Mouse (Mus musculus): ENCODE results near the gene Samd14.

Gene Samd14

DNA sequence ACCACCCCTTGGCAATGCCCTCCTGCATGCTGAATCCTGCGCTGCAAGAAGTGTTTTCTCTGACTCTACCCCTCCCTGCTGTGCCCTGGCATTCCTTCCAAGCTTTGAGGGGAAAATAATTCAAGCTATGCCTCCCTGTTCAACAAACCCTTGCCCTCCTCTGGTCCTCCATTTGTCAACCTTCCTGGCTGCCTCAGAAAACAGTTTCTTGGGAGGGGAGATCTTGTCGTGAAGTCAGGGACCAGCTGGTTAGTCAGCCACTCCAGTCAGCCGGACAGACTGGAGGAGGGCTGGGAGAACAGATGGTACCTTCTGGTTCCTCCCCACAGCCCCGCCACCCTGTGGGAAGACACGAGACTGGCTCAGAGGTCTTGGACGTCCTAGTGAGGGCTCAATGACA is 27.6 kb downstream of the Samd14 start:
- DNase-seq (ENCODE audit: low spot score) = no peak

DNA sequence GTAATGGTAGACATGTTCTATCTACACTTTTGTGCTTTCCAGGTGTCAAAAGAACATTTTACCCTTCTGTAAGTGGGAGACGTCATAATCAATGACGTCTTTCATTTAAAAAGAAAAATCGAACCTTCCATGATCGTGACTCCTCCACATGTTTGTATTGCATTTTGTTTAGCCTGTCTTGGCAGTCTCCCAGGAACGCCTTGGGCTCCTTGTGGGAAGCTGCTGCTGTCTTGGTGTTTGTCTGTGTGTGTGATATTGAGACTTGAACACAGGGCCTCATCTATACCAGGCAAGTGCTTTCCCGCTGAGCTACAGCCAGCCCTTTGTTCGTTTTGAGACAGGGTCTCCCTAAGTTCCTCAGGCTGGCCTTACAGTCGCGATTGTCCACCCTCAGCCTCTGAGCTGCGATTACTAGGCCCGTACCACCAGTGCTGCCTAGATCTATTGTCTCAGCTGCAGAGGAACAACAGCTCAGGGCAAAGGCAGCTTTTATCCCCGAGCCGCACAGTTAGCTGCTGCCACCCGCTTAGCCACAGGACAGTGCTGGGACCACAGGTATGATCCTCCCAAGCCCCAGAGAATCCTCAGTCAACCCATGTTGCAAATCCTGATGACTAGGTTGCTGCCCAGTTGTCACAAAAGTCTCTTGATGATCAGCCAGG is 28.6 kb downstream of the Samd14 start:
- no peak for DNase-seq (ENCODE audit: low spot score)

DNA sequence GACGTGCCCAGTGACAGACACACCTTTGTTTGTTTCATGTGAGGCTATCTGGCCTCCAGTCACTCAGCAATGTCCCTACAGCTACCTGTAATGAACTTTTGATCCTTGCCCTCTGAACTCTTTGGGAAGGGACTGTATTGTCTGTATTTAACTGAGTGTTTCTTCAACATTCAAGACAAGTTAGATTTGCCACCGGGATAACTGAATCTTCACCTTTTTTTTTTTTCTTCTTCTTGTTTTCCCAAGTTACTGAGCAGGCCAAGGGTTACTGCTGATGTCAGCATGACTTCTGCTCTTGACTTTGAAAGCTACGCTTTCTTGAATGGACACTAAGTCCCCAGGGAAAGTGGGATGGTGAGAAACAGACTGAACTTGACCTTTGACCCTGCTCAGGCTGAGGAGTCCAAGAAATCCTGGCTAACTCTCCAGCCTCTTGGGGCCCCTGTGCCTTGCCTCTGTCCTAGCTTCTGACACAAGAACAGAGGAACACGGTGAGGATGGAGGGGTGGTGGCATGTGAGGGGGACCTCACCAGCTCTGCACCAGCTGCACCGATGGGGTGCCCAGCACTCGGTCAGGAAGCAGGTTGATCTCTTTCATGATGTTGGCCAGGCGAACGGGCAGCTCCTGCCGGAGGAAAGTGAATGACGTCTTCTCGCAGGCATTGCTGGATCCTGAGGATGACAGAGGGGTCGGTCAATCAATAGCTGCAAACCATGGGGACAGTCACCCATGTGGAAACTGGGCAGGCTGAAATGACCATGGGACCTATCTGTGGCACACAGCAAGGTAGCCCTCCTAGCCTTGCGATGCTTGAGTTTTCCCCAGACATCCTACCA is 29.4 kb downstream of the Samd14 start:
- DNase-seq (ENCODE audit: low spot score) = no peak

DNA sequence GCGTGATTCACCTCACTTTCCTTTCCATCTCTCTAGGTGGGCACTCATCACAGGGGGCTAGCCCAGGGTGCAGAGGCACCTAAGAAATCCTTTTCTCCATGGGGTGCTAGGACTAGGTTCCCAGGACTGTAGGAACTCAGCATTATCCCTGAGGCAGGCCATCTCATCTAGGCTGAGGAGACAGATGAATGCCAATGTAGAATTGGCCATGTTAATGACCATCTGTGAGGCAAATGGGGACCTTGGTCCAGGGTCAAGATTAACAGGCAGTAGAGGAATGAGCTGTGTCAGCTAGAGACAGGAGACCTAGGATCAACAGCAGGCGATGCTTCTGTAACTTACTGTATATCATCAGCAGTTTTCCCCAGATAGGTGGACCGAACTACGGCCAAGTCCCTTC is 30.1 kb downstream of the Samd14 start:
- no peak for DNase-seq (ENCODE audit: low spot score)

DNA sequence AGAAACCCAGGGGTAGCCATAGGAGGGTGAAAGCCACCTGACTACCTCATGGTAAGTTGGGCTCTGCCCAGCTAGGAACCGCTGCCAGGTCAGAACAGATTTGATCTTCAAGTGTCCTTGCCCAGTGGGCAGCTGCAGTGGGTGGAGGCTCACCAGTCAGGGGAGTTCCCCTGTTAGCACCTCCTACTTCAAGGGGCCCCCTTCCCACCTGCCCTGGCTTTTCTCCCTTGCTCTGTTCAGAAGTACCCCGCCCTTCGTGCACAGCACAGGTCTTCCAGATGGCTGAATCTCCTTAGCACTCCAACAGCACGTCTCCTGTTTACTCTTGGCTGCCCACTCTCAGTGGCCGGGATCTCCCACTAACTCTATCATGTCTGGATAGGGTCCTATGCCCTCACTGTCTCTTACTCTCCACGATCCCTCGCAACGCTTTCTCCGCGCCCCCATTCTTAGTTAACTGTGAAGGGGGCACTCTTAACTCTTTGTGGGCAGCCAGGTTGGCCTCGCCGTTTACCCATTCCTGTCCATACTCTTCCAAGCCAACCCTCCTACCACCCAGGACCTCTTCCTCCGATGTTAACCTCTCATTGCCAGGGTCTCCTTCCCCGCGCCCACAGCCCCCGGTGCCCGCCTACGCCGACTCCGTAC is 30.9 kb downstream of the Samd14 start:
- DNase-seq (ENCODE audit: low spot score) = peak; percentile 69

DNA sequence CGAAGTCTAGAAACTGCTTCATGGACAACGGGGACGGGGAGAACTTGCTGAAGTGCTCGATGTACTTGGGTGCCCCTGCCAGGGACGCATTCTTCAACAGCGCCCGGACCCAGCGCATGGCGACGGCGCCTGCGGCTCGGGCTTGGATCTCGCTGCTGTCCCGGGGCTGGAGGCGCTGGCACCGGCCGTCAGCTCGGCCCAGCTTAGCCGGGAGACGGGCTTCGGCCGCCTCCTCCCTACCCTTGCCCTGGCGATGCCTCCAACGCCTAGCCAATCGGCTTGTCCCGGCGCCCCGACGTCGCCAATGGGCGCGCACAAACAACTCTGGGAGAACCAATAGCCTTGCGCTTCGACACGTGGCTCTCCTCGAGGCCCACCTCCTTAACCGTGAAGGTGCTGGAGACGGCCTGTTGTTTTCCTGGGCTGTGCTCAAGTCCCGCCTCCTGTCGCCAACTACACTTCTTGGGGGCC is 31.5 kb downstream of the Samd14 start, which contains the start of gene Pdk2:
Gene Pdk2, minus strand, starts transcription at position 216 of the 471 bp plus-strand sequence.
- DNase-seq (ENCODE audit: low spot score) = peak; percentile 97

DNA sequence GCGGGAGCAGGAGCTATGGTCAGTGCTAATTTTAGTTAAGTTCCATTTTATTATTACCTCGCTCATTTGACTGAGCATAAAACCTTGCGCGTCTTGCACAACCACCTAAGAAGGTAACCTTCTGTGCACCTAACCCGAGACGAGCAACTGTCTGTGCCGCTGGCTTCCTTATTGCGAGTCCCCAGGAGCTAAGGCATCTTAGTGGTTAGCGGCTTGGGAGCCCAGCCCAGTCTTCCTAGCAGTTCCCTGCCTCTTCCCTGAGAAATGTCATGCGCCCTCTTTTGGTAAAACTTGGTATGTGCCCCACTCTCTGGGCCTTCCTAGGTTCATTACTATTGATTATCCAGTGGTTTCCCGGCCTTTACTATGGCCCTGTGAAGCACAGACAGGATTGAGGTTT is 32.4 kb downstream of the Samd14 start:
- DNase-seq (ENCODE audit: low spot score) = peak; percentile 66

DNA sequence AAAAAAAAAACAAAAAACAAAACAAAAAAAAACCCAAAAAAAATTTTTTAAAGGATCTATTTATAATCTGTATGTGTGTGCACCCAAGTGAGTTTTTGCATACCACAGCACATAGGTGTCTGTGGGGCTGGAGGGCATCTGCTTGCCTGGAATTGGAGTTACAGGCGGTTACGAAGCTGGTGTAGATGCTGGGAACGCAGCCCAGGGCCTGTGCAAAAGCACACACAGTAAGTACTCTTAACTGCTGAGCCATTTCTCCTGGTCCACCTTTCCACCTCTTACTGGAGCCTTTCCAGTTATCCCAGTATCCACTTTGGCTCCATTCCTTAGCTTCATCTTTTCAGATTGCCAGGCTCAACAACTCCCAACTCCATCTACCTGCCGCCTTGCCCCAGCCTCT is 33.4 kb downstream of the Samd14 start:
- DNase-seq (ENCODE audit: low spot score) = no peak

DNA sequence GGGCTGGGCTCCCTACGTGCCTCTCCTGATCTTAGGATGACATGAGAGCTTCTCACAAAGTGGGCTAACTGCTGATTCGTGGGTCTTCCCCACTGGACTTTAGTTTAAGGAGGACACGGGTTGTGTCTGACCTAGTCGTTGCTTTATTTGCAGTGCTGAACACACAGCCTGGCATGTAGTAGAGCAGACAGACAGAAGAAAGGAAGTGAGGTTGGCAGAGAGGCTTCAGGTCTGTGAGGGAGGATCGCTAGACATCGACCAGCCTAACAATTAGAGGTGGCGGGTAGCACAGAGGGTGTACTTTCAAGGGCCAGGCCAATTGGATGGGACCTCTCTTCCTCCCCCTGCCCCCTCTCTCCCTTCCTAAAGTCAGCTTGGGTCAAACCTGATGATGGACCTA is 33.9 kb downstream of the Samd14 start:
- no peak for DNase-seq (ENCODE audit: low spot score)

DNA sequence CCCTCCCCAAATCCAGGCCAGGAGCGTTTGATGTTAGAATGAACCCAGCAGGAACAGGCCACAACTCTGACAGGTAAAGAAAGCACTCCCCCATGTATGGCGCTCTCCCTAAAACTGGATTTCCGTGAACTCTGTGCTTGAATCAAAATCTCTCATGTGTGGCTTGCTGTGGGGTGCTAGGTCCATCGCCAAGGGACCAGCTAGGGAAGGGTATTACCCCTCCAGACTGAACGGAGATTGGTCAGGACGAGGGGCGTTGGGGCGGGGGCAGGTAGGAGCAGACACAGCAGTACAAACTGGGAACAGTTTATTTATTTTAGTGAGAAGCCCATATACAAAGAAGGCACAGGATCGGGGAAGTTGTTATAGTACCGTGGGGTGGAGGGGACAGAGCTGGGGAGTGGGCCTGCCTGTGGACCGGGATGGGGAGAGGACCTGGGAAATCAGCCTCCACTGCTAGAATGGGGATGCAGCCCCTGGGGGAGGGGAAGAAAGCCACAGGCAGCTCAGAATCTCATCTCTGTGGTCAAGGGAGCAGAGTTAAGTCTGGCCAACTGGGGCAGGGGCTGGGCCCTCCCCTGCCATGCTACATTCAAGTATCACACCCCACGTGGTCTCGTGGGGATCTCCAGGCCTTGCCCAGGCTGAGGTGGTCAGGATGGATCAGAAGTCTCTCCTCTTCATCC is 34.6 kb downstream of the Samd14 start:
- no peak for DNase-seq (ENCODE audit: low spot score)

DNA sequence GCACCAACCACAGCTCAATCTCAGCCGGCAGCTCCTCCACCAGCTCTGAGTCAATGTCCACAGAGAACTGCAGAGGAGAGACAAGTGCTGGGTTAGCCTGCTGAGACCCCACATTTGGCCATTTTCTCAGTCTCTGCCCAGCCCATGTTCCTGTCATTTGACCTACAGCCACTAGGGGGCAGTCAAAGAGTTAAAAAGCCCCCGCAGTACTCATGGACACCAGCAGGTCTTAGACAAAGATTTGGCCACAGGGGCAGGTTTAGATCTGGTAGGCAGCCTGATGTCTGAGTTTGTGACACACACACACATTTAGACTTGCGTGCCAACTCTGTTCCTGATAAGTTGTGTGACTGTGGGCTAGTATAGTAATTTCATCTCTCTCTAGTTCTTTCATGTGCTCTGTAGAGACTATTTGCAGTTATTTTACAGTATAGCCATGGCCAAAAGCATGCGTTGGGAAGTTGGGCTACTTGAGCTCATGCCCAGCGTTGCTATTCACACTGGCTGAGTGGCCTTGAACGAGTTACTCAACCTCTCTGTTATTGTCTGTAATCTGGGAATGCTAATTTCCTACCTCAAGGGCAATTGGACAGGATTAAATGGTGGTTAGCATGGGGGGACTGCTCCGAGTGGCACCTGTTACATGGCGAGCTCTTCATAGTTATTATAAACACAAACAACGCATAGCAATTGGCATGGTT is 37.5 kb downstream of the Samd14 start:
- DNase-seq (ENCODE audit: low spot score) = no peak

DNA sequence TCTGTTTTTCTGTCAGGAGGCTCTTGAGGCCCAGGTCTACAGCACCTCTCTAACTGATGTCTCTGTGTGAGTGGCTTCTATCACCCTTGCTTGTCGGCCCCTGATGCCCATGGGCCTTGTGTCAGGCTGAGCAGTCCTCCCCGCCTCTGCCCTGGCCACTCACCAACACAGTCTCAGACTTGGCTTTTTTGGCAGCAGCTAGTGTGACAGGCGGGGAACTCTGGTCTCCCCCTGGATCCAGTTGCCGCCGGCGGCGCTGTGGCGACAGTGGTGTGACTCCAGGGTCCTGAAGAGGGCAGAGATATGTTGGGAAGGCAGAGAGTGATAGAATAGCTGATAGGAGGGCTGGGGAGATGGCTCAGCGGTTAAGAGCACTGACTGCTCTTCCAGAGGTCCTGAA is 43.4 kb downstream of the Samd14 start:
- no peak for DNase-seq (ENCODE audit: low spot score)

DNA sequence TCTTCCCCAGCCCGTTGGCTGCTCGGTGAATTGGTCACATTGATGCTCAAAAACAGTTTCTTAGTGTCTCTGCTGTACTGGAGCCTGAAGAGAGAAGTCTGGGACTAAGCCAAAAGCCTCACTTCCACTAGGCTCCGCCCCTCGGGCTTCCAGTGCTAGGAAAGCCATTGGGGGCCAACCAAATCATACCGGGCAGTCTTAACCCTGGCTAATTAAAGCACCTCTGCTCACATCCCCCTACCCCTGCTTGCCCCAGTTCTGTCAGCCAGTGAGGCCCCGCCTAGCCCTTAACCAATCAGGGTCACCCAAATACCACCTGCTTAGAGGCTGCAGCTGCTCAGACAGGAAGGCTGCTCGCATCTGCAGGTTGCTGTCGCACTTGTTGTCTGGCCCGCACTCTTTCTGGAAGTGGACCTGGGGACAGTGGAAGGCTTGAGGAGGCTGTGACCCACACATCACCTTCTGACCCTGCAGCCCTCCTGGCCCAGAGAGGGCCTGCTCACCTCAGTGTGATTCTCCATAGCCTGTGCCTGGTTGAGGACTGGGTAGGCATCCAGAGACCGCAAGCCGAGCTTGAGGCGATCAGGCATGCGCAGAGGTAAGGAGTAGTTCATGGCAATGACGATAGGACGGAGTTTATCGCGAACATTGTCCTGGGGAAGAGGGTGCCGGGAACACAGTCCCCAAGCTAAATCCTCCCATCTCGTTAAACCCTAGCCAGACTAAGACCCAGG is 47.3 kb downstream of the Samd14 start:
- no peak for DNase-seq (ENCODE audit: low spot score)

DNA sequence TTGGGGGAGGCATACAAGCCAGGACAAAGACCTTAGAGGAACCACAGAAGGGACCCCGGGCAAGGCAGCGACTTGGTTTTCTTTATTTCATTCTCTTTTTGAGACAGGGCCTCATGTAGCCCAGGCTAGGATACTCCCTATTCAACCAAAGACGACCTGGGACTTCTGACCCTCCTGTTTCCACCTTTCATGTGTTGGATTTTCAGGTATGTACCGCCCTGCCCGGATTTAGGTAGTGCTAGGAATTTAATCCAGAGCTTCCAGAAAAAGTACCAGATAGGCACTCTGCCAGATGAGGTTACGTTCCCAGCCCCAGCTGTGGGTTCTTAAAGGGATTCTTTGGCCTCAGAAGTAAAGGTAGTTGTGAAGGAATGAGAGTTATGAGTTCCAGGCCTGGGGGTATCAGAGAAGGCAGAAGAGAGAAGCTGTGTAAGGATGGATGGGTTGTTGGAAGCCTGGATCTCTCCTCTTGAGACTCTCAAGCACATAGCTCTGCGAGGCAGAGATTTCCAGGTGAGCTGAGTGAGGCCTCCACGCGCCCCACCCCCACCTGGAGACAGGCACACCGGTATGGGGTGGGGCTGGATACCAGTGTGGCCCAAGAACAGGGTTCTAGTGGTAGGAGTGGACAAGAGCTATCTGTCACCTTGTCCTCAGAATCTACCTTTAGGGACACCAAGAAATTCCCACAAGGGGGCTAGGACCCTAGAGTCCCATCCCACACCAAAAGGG is 59.7 kb downstream of the Samd14 start:
- no peak for DNase-seq (ENCODE audit: low spot score)

DNA sequence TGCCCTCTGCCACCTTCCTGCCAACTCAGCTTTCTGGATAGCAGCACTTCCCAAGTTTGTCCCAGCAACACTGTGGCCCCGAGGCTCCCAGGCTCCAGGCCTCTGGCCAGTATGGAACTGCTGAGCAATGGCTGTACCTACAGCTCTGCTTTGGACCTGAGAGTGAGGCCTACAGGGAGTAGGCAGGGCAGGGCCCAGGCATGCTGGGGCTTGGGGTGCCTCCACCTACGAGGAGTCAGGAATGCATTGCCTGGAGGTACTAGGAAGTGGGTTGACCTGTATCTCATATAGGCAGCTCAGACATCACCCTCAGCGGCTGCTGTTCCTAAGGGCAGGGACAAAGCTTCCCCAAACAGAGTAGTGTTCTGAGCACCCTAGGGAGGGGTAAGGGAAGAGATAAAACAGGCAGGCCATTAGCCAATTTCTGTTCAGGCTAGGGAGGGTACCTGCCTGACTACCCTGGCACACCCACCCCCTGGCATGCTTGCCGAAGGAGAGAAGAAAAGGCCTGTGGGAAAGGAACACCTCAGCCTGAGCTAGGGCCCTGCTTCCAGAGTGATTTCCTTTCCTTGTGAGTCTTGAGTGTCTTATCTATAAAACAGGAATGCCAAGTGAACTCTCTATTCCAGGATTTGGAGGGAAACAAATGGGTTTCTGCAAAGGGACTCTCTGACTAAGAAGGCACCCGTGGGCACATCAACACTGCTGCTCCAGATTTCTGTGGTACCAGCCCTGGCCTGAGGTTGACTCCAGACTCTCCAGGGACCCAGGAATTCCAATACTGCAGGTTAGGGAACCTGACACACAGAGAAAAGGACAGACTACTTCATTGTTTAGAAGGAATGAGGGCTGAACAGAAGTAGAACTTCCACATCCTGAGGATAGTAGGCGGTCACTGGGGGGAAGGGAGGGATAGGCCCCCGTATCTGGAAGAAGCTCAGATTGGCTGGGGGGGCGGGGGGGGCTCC is 60.7 kb downstream of the Samd14 start:
- DNase-seq (ENCODE audit: low spot score) = no peak

DNA sequence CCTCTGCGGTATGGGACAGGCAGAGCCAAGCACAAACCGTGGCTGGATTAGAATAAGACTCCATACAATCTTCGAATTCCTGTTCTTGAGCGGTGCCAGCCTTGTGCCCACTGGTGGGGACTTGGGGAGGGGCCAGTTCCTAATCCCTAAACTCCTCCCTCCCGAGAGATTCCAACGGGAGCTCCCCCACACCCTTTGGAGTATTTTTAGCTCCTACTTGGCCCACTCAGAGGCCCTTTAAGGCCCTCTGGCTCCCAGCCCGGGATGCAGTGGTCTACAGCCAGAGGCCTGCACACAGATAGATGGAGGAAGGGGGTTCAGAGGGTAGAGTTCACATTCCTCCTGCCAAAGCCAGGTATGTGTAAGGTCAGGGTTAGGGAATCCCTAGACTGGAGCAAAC is 61.6 kb downstream of the Samd14 start:
- no peak for DNase-seq (ENCODE audit: low spot score)

DNA sequence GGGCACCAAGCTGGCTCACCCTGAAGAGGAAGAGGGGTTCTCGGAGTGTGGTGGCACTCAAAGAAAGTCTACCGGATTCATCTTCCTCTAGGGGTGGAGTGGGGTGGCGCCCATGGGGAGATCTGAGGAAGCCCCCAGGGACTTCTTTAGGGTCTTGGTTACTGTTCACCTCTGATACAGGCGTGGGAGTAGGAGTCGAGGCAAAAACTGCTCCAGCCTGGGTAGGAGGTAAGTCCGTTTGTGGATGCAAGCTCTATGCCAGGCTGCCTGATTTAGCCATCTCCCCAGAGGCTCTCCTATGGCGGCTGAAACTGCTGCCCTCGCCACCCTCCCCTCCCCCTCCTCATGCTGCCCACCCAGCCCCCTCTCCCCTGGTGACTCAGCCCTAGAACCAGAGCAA is 62.5 kb downstream of the Samd14 start:
- DNase-seq (ENCODE audit: low spot score) = no peak

DNA sequence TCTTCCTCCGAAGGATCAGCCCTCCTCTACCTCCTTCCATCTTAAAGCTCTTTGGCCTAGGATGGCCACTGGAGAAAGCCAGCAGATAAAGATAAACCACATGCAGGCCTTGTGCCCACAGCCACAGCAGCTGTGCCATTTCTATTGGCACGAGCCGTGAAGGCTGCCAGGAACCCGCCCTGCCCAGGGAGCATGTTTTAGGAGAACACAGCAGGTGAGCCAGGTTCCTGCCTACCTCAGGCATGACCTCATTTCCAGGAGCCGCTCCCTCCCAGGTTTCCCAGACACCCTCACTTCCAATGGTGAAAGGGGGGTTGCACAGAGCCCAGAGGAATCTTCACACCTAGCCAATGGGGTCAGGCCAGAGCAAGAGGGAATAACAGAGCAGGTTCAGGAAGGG is 63.1 kb downstream of the Samd14 start:
- DNase-seq (ENCODE audit: low spot score) = no peak

DNA sequence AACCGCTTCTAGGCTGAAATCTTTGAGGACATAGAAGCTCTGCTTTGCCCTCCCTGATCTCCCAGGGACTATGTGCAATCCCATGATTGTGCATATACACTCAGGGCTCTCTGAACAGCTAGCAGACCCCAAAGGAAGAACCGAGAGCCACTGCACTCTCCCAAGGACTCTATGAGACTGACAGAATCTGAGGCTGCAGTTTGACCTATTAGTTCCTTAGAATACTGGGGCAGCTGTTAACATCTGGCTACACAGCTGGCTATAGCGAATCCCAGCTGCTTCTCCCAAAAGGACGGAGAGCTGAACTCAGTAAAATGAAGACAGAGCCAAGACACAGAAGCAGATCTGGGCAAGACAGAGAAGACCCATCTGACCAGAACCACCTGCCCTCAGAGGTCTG is 64.2 kb downstream of the Samd14 start:
- no peak for DNase-seq (ENCODE audit: low spot score)

Measured in ovary, adult 18-20 months (tissue).